Mouse (Mus musculus) effector memory CD4-positive, alpha-beta T cell, adult 7 months (primary cell): ENCODE data around the gene Gpc3. TPM values are rescaled to one million over a fixed set of nuclear protein-coding genes. Genes with fewer than 3 reads are reported as not detected.

Experiments used
- polyA plus RNA-seq: library from polyadenylated mRNA; unstranded; fragments of 100-300 nt; shearing (Covaris generic); gene quantifications from one replicate; pipeline ENCODE4 v1.2.1, GENCODE M21; 2017

Gene Gpc3
- not detected for polyA plus RNA-seq

GRCm38 (mm10) chrX:52613328-52614030, at the start of gene Gpc3:
Gpc3 (minus strand) TSS chrX:52613950.

Other genes with a start within 250 kb of the Gpc3 start
- not detected for gene Ccdc160, start 177.2 kb upstream of the Gpc3 start, polyA plus RNA-seq